Mouse (Mus musculus): Measurements from ENCODE around the gene Dlg4. TPM values are rescaled to one million over a fixed set of nuclear protein-coding genes. Genes with fewer than 3 reads are reported as not detected.

Gene Dlg4
- polyA plus RNA-seq, 1 experiment from 2014 or later, result 13.8 TPM

DNA sequence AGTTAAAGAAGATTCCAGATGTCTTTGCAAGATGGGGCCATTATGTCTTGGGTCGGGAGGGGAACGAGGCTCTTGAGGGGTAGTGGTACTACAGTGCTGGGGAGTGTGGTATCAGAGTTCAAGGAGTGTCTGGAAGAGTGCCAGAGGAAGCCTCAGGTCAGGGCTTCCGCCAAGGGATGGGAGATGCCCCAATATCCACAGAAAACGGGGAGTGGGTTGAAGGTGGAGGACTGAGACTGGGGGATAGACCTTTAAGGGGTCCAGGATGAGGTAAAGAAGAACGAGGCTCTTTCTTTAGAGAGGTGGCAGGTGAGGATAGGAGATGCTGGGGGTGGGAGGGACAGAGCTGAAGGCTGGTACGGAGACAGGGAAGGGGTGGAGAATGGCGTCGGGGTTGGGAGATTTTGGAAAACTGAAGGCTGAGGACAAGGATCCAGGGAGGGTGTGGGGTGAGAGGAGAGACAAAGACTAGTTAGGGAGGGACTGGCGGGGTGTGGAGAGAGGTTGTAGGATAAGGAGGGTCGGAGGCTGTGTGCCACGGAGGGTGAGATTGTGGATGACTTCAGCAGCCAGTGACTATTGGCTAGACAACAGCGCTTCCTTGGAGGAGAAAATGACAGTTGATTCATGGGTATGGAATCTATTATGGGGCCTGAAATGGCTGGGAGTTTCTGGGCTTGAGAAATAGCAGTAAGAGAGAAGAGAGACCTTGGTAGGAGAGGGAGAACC lies 11.8 kb downstream of the Dlg4 start:
- H3K4me3 ChIP-seq, result peak overlapping the region; percentile 48
- peaks cover 78% of the 10 kb centered on the region for H3K4me1 ChIP-seq
- H3K27me3 ChIP-seq (ENCODE audit: poor library complexity, severe bottlenecking), result no peaks in the 10 kb centered on the region
- DNase-seq (ENCODE audit: extremely low spot score, low spot score), result no peak
- peaks cover 34% of the 10 kb centered on the region for H3K36me3 ChIP-seq (replicated peaks)
- WGBS, result 30% methylated on average over 12 of the region's 12 CpGs
- H3K9me3 ChIP-seq, result no peaks in the 10 kb centered on the region
- H3K27ac ChIP-seq, result peak overlapping the region; percentile 85

DNA sequence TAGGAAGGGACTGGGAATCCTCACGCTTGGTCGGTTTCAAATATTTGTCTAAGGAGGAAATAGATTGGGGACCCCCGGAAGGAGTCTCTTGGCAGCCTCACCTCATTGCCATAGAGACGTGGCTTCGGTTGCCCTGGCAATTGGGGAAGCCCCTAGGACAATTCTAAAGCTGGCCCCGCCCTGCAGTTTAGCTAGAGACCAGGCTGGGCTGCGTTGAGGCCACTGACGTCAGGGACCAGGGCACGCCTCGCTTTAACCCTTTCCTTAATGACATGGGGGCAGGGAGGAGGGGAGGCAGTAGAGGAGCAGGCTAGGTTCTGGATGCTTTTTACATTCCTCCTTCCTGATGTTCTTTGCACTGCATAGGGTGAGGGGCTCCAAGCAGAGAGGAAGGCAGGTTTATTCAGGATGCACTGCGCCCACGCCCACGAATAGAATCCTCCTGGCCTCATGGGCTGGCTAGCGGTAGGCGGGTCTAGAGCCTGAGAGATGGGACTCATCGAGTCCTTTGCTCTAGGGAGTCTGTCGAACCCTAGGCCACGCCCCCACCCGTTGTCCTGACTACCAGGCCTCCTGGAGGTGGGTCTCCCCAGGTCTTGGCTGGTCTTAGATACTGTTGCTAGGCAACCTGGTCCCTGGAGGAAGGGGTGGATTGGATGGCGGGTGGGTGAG lies 12.5 kb downstream of the Dlg4 start:
- DNase-seq (ENCODE audit: extremely low spot score, low spot score), result peak; percentile 98
- WGBS, result 0% methylated on average over 20 of the region's 20 CpGs
- H3K36me3 ChIP-seq (replicated peaks), result peaks cover 41% of the 10 kb centered on the region
- no peaks in the 10 kb centered on the region for H3K9me3 ChIP-seq
- peak overlapping the region; percentile 48 for H3K4me3 ChIP-seq
- H3K27me3 ChIP-seq (ENCODE audit: poor library complexity, severe bottlenecking), result no peaks in the 10 kb centered on the region
- peaks cover 71% of the 10 kb centered on the region for H3K4me1 ChIP-seq
- peak overlapping the region; percentile 85 for H3K27ac ChIP-seq

DNA sequence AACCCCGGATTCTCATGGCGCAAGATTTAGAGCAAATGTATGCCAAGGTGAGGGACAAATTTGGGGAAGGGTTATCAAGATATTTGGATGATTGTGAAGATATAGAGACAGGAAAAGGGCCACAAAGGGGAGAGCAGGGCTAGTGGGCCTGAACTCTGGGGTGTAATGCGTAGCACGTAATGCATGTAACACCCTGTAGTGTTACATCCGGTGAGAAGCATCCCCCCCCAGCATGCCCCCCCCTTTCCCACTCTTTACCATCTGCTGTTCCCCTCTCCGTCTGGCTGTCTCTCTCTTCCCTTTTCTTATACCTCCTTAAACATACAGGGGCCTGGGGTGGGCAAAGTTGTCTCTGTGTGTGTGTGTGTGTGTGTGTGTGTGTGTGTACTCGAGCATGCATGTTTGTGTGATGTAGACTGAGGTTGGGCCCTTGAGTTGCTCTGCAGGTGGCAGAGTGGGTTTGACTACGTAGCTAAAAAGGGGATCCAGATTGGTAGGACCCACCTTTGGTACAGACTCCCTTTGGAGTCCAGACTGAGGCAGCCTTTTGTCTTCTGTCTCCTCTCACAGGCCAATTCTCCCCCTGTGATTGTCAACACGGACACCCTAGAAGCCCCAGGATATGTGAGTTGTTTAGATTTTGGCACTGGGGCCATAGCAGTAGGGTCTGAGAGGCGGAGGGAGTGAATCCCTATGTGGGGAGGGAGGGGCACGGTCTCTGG lies 13.2 kb downstream of the Dlg4 start:
- H3K4me3 ChIP-seq, result peak overlapping the region; percentile 48
- no peaks in the 10 kb centered on the region for H3K9me3 ChIP-seq
- peaks cover 63% of the 10 kb centered on the region for H3K4me1 ChIP-seq
- no peak for DNase-seq (ENCODE audit: extremely low spot score, low spot score)
- no peaks in the 10 kb centered on the region for H3K27me3 ChIP-seq (ENCODE audit: poor library complexity, severe bottlenecking)
- peaks cover 48% of the 10 kb centered on the region for H3K36me3 ChIP-seq (replicated peaks)
- WGBS, result 44% methylated on average over 11 of the region's 11 CpGs
- H3K27ac ChIP-seq, result peak overlapping the region; percentile 85

DNA sequence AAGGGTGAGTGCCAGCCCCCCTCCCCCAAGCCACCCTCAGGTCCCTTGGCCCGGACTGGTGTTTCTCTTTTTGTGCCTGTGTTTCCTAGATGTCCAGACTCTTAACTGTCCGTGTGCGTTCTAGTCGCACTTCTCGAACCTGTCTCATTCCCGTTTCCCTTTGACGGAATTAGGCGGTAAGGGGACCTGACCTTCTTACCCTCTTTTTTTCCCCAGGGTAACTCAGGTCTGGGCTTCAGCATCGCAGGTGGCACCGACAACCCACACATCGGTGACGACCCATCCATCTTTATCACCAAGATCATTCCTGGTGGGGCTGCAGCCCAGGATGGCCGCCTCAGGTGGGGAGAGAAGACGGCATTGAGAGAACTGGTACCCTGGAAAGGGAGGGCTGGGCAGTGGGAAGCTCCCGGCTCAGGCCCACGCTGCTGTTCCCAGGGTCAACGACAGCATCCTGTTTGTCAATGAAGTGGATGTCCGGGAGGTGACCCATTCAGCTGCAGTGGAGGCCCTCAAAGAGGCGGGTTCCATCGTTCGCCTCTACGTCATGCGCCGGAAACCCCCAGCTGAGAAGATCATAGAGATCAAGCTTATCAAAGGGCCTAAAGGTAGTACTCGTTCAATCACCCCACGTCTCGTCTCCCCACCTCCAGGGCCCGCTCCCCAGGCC lies 14.0 kb downstream of the Dlg4 start:
- no peak for DNase-seq (ENCODE audit: extremely low spot score, low spot score)
- Histone ChIP-seq H3K9me3 (no peaks in the 10 kb centered on the region), H3K4me3 (peak overlapping the region; percentile 48), H3K36me3 (replicated peaks) (peaks cover 53% of the 10 kb centered on the region), H3K4me1 (peaks cover 56% of the 10 kb centered on the region), H3K27me3 (ENCODE audit: poor library complexity, severe bottlenecking) (no peaks in the 10 kb centered on the region), H3K27ac (peak overlapping the region; percentile 85)
- 94% methylated on average over 28 of the region's 28 CpGs for WGBS

DNA sequence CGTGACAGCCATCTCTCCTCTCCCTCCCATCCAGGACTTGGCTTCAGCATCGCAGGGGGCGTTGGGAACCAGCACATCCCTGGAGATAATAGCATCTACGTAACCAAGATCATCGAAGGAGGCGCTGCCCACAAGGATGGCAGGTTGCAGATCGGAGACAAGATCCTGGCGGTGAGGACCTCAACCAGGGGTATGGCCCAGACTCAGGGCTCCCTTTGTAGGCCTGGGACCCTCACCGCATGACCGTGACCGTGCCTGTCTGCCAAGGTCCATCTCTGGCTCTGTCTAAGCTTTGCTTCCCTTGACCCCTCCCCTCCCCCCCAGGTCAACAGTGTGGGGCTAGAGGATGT lies 14.6 kb downstream of the Dlg4 start:
- no peak for DNase-seq (ENCODE audit: extremely low spot score, low spot score)
- Histone ChIP-seq H3K27me3 (ENCODE audit: poor library complexity, severe bottlenecking) (no peaks in the 10 kb centered on the region), H3K4me3 (no peak overlapping the region), H3K27ac (peak overlapping the region; percentile 85; the same call in 1 of the 2 replicates), H3K9me3 (no peaks in the 10 kb centered on the region), H3K4me1 (peaks cover 50% of the 10 kb centered on the region), H3K36me3 (replicated peaks) (peaks cover 54% of the 10 kb centered on the region)
- 93% methylated on average over 11 of the region's 11 CpGs for WGBS

DNA sequence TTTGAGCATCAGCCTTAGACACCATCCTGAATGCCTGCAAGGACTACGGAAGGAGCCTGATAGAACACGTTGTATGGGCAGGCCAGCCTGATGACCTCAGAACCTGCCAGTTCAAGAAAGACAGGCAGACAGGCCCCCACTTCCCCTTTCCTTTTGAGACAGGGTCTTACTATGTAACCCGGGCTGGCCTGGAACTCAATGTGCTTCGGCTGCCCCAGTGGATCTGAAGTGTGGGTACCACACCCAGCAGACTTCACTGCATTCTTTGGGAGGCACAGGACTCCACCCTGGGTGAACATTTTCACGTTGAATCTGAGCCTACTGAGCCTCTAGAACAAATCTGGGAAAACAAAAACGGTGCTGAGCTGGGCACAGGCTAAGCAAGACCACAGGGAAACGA lies 21.4 kb downstream of the Dlg4 start:
- DNase-seq (ENCODE audit: extremely low spot score, low spot score), result no peak
- Histone ChIP-seq H3K4me1 (no peaks in the 10 kb centered on the region), H3K27me3 (ENCODE audit: poor library complexity, severe bottlenecking) (no peaks in the 10 kb centered on the region), H3K27ac (no peak overlapping the region), H3K4me3 (no peak overlapping the region), H3K36me3 (replicated peaks) (peaks cover 90% of the 10 kb centered on the region), H3K9me3 (no peaks in the 10 kb centered on the region)
- 84% methylated on average over 7 of the region's 7 CpGs for WGBS

DNA sequence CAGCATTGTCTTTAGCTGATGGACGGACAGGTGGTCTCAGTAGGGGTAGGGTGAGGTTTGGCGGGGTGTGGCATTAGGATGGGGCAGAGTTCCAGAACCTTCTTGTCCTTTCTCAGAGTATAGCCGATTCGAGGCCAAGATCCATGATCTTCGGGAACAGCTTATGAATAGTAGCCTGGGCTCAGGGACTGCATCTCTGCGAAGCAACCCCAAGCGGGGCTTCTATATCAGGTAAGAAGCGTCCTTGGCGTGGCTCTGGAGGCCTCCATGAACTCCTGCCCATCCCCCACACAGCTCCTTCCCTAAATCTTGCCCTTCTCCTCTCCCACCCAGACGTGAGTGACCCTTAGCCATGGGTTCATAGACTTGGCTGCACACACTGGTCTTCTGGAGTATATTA lies 22.9 kb downstream of the Dlg4 start:
- Histone ChIP-seq H3K4me3 (no peak overlapping the region), H3K36me3 (replicated peaks) (peaks cover 90% of the 10 kb centered on the region), H3K27me3 (ENCODE audit: poor library complexity, severe bottlenecking) (no peaks in the 10 kb centered on the region), H3K4me1 (peaks cover 11% of the 10 kb centered on the region; the same call in 1 of the 2 replicates), H3K27ac (no peak overlapping the region), H3K9me3 (no peaks in the 10 kb centered on the region)
- DNase-seq (ENCODE audit: extremely low spot score, low spot score), result no peak
- WGBS, result 93% methylated on average over 10 of the region's 10 CpGs

DNA sequence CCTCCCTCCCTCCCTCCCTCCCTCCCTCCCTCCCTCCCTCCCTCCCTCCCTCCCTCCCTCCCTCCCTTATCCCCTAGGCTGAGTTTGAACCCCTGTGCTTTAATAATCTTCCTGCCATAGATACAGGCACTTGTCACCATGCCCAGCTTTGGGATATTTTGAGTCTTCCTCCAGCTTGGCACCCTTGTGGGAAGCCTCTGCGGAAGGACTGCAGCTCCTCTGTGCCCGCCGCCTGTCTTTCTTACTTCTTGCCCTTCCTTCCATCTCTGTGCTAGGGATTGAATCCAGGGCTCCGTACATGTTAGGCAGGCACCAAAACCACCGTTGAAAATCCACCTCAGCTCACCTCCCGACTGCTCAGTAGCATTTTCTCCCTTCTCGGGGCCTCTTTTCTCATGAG lies 23.4 kb downstream of the Dlg4 start:
- no peak for DNase-seq (ENCODE audit: extremely low spot score, low spot score)
- WGBS, result 93% methylated on average over 7 of the region's 7 CpGs
- H3K36me3 ChIP-seq (replicated peaks), result peaks cover 89% of the 10 kb centered on the region

DNA sequence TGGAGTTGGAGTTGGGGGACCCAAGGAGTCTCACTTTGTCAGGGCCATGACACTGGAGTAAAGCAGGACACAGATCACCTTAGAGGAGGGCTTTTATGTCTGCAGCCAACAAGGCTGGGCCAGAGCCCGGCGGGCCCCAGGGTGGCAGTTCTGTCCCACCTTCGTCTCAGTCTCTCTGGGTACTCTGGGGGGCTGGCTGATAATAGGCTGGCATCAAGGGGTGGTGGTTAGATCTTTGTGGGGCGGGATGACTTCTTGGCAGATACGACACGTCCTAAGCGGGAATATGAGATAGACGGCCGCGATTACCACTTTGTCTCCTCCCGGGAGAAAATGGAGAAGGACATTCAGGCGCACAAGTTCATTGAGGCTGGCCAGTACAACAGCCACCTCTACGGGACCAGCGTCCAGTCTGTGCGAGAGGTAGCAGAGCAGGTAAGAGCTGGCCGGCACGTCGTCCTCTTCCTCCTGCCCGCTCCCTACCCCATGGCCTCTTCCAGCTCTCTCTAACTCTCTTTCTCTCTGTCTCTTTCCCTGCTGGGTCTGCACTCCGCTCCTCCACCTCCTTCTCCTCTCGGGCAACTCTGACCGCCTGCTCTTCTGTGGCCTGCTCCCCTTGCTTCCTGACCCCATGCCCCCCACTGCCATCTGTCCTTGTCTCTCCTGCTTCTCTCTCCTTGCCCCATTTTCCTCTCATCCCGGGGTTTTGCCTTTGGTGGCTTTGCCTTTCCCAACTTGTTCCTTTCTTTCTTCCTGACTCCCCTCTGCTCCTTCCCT lies 25.8 kb downstream of the Dlg4 start:
- no peaks in the 10 kb centered on the region for H3K27me3 ChIP-seq (ENCODE audit: poor library complexity, severe bottlenecking)
- H3K4me3 ChIP-seq, result no peak overlapping the region
- no peaks in the 10 kb centered on the region for H3K9me3 ChIP-seq
- no peak overlapping the region for H3K27ac ChIP-seq
- peaks cover 80% of the 10 kb centered on the region for H3K36me3 ChIP-seq (replicated peaks)
- no peak for DNase-seq (ENCODE audit: extremely low spot score, low spot score)
- 92% methylated on average over 23 of the region's 23 CpGs for WGBS
- peaks cover 22% of the 10 kb centered on the region for H3K4me1 ChIP-seq

More for the DNA sequence above, 23.4 kb downstream of the Dlg4 start:
- H3K27me3 ChIP-seq (ENCODE audit: poor library complexity, severe bottlenecking), result no peaks in the 10 kb centered on the region
- H3K4me1 ChIP-seq, result peaks cover 16% of the 10 kb centered on the region
- no peaks in the 10 kb centered on the region for H3K9me3 ChIP-seq
- no peak overlapping the region for H3K4me3 ChIP-seq
- H3K27ac ChIP-seq, result no peak overlapping the region

DNA sequence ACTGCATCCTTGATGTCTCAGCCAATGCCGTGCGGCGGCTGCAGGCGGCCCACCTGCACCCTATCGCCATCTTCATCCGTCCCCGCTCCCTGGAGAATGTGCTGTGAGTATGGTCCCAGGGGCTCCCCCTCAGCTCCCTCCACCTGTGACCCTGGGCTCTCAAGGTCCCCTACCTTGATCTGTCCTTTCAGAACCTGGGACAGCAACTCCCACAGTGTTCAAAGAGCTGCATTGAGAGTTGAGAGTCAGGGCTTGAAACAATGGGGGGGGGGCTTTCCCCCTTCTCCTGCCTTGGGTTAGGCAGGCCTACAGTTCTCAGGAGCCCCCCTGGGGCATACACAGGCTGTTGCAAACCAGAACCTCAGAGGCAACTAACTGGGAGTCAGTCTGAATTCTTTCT lies 26.9 kb downstream of the Dlg4 start:
- Histone ChIP-seq H3K4me3 (no peak overlapping the region; the same call in 1 of the 2 replicates), H3K27me3 (ENCODE audit: poor library complexity, severe bottlenecking) (no peaks in the 10 kb centered on the region), H3K27ac (peak overlapping the region; percentile 25; the same call in 1 of the 2 replicates), H3K9me3 (no peaks in the 10 kb centered on the region), H3K4me1 (peaks cover 22% of the 10 kb centered on the region), H3K36me3 (replicated peaks) (peaks cover 69% of the 10 kb centered on the region)
- DNase-seq (ENCODE audit: extremely low spot score, low spot score), result no peak
- 90% methylated on average over 7 of the region's 7 CpGs for WGBS

DNA sequence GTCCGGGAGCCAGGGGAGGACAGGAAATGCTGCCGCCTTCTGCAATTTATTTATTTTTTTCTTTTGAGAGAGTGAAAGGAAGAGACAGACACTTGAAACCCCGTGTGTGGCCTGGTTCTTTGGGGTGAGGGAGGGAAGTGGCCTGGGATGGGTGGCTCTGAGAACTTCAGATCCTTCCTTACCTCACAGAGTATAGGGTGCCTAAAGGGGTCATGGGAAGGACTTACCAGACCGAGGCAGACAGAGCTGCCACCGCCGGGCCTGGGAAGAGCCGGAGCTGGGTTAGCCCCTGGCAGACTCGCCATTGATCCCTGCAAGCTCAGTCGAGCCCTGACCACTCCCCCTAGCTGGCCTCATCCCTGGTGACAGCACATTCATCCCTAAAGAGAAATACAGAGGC lies 28.7 kb downstream of the Dlg4 start:
- DNase-seq (ENCODE audit: extremely low spot score, low spot score), result no peak
- Histone ChIP-seq H3K9me3 (no peaks in the 10 kb centered on the region), H3K27me3 (ENCODE audit: poor library complexity, severe bottlenecking) (no peaks in the 10 kb centered on the region), H3K36me3 (replicated peaks) (peaks cover 51% of the 10 kb centered on the region), H3K4me1 (peaks cover 22% of the 10 kb centered on the region), H3K4me3 (no peak overlapping the region; the same call in 1 of the 2 replicates), H3K27ac (peak overlapping the region; percentile 48; the same call in 1 of the 2 replicates)
- 40% methylated on average over 9 of the region's 9 CpGs for WGBS

DNA sequence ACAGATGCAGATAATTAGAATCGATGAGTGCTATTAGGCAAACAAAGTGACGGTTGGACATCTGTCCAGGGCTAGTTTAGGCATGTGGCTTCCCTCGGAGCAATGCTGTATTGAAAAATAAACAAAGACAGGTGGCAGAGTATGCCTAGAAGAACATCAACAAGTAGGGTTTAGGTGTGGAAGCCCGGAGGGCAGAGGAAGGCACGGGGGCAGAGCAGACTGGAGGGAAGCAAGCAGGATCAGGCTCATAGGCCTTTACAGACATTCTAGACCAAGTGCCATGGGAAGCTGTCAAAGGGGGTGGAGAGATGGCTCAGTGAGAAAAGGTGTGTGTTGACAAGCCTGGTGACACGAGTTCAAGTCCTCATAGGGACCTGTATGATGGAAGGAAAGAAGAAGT lies 32.6 kb downstream of the Dlg4 start:
- 71% methylated on average over 6 of the region's 6 CpGs for WGBS
- Histone ChIP-seq H3K27ac (no peak overlapping the region), H3K27me3 (ENCODE audit: poor library complexity, severe bottlenecking) (peaks cover 2% of the 10 kb centered on the region; the same call in 1 of the 2 replicates), H3K4me3 (no peak overlapping the region), H3K4me1 (peaks cover 13% of the 10 kb centered on the region), H3K9me3 (no peaks in the 10 kb centered on the region), H3K36me3 (replicated peaks) (peaks cover 12% of the 10 kb centered on the region)
- DNase-seq (ENCODE audit: extremely low spot score, low spot score), result no peak

All from forebrain, embryonic 10.5 days (tissue).